Mouse (Mus musculus) cerebellum, postnatal 14 days (tissue): ENCODE data around the gene Ago4.
"Not testable (repeated sequence)": the region's sequence is repeated elsewhere in the genome, so short reads cannot be mapped to it uniquely, and the experiment has no call there.

ENCODE experiments used
- DNase-seq, 2 experiments: peaks; one replicate each; pipeline ENCODE4 v3.0.0; 2021; ENCODE audit warnings: mixed read lengths in 2 of 2

Ago4 gene

GRCm38 (mm10) chr4:126532827-126533728, at the start of gene Ago4:
Ago4 (minus strand) TSS chr4:126533472.
- peak; percentile 80 to 83 for DNase-seq

GRCm38 (mm10) chr4:126579077-126579476, 45.8 kb upstream of the Ago4 start:
- no peak for DNase-seq

- DNase-seq = no peak
Measured at GRCm38 (mm10) chr4:126577920-126578319, 44.6 kb upstream of the Ago4 start.

GRCm38 (mm10) chr4:126576281-126576680, 43.0 kb upstream of the Ago4 start:
- no peak for DNase-seq

- DNase-seq = no peak
Measured at GRCm38 (mm10) chr4:126569783-126570182, 36.5 kb upstream of the Ago4 start.

- no peak for DNase-seq
Measured at GRCm38 (mm10) chr4:126567243-126567642, 34.0 kb upstream of the Ago4 start.

- DNase-seq = no peak
Measured at GRCm38 (mm10) chr4:126563798-126564197, 30.5 kb upstream of the Ago4 start.

- peak; percentile 87 to 88 for DNase-seq
Measured at GRCm38 (mm10) chr4:126556809-126557711, 23.8 kb upstream of the Ago4 start, which contains the start of gene Clspn. Clspn (plus strand) TSS chr4:126556935.

- peak; percentile 45 to 55 for DNase-seq
Measured at GRCm38 (mm10) chr4:126554462-126554861, 21.2 kb upstream of the Ago4 start.

GRCm38 (mm10) chr4:126553685-126554084, 20.4 kb upstream of the Ago4 start:
- DNase-seq = no peak

GRCm38 (mm10) chr4:126553105-126553504, 19.8 kb upstream of the Ago4 start:
- no peak for DNase-seq

GRCm38 (mm10) chr4:126552136-126552535, 18.9 kb upstream of the Ago4 start:
- DNase-seq = peak in 1 of 2 experiments; percentile 4

GRCm38 (mm10) chr4:126546183-126546582, 12.9 kb upstream of the Ago4 start:
- DNase-seq = no peak

- DNase-seq = no peak
Measured at GRCm38 (mm10) chr4:126545703-126546102, 12.4 kb upstream of the Ago4 start.

- DNase-seq = no peak
Measured at GRCm38 (mm10) chr4:126545016-126545415, 11.7 kb upstream of the Ago4 start.

- no peak for DNase-seq
Measured at GRCm38 (mm10) chr4:126542838-126543237, 9.6 kb upstream of the Ago4 start.

GRCm38 (mm10) chr4:126540487-126541071, 7.3 kb upstream of the Ago4 start:
- no peak for DNase-seq

- no peak for DNase-seq
Measured at GRCm38 (mm10) chr4:126536865-126537264, 3.6 kb upstream of the Ago4 start.

- not testable (repeated sequence) for DNase-seq
Measured at GRCm38 (mm10) chr4:126535631-126536030, 2.4 kb upstream of the Ago4 start.

GRCm38 (mm10) chr4:126533729-126534070, 428 bp upstream of the Ago4 start:
- no peak for DNase-seq

- no peak for DNase-seq
Measured at GRCm38 (mm10) chr4:126532292-126532691, 980 bp downstream of the Ago4 start.

GRCm38 (mm10) chr4:126526828-126527227, 6.4 kb downstream of the Ago4 start:
- DNase-seq = no peak

- DNase-seq = peak; percentile 12 to 19
Measured at GRCm38 (mm10) chr4:126526164-126526563, 7.1 kb downstream of the Ago4 start.
